Mouse (Mus musculus) G1E (cell line): ENCODE measurements around the gene Ube2h. TPM values are rescaled to one million over a fixed set of nuclear protein-coding genes. Genes with fewer than 3 reads are reported as not detected.

ENCODE experiments used
- ATAC-seq: 2 replicates; pipeline ENCODE4 v1.8.0; 2016; ENCODE audit warnings: mild to moderate bottlenecking; ENCODE audit not compliant: insufficient number of reproducible peaks, poor library complexity, low FRiP score, severe bottlenecking; ENCODE audit errors: extremely low read depth
- DNase-seq: peaks from one replicate; pipeline ENCODE4 v3.0.0; 2012; ENCODE audit warnings: low spot score
- H3K27me3 ChIP-seq: 2 replicates; pipeline ENCODE4 v1.6.1; 2012; ENCODE audit warnings: mild to moderate bottlenecking, low read length, inconsistent platforms; ENCODE audit not compliant: insufficient read depth
- H3K36me3 ChIP-seq: replicated peaks from 2 replicates; pipeline ENCODE3; 2012; ENCODE audit warnings: mild to moderate bottlenecking, inconsistent platforms
- H3K4me1 ChIP-seq: 2 replicates; pipeline ENCODE4 v1.6.1; 2012; ENCODE audit warnings: low read depth, low read length, inconsistent platforms, mixed read lengths; ENCODE audit not compliant: insufficient read depth
- H3K4me3 ChIP-seq: 2 replicates; pipeline ENCODE4 v1.5.1; 2012; ENCODE audit warnings: low read depth, mild to moderate bottlenecking, inconsistent platforms, low read length, moderate library complexity, mixed read lengths
- H3K9me3 ChIP-seq: replicated peaks from 2 replicates; pipeline ENCODE4 v1.6.1; 2012; ENCODE audit warnings: inconsistent platforms
- CTCF ChIP-seq: IDR thresholded peaks from 2 replicates; pipeline ENCODE4 v1.5.1; 2012; ENCODE audit warnings: low read depth, low read length, inconsistent platforms, mixed read lengths
- GATA1 ChIP-seq: IDR thresholded peaks from 2 replicates; pipeline ENCODE4 v1.6.1; 2012; ENCODE audit warnings: borderline replicate concordance, low read length, inconsistent platforms, mixed read lengths
- GATA2 ChIP-seq: IDR thresholded peaks from 2 replicates; pipeline ENCODE4 v1.6.1; 2012; ENCODE audit warnings: low read depth, low read length, inconsistent platforms, borderline replicate concordance
- POLR2AphosphoS5 ChIP-seq: IDR thresholded peaks from 2 replicates; pipeline ENCODE4 v1.6.1; 2012; ENCODE audit warnings: low read depth, low read length, inconsistent platforms; ENCODE audit not compliant: insufficient replicate concordance
- TAL1 ChIP-seq: conservative IDR thresholded peaks from 2 replicates; pipeline ENCODE4 v1.6.1; 2012; ENCODE audit warnings: low read depth, low read length, inconsistent platforms, mixed read lengths
- polyA plus RNA-seq: library from polyadenylated mRNA; stranded (reverse); fragments of >175 nt; gene quantifications from 2 replicates; pipeline ENCODE4 v1.2.3, GENCODE M21; 2012
- total RNA-seq, 2 experiments: library from RNA; stranded (forward) in 1 of 2; stranded (reverse) in 1 of 2; fragments of 200-1000 nt in 1 of 2; fragments of >200 nt in 1 of 2; fragmentation: Nextera tagmentation in 1 of 2; gene quantifications; 2 replicates each; pipeline ENCODE4 v1.2.3; 2014 to 2017

Ube2h gene
- total RNA-seq (2014; fragmentation: Nextera tagmentation), result 32.0 and 48.0 TPM in 2 replicates
- total RNA-seq (2017), result 17.0 and 23.0 TPM in 2 replicates
- 38.7 and 56.7 TPM in 2 replicates for polyA plus RNA-seq

GRCm38 (mm10) chr6:30304399-30304917 lies at the start of gene Ube2h:
Gene Ube2h (minus strand): TSS chr6:30304539.
- no peaks in the 10 kb centered on the region for H3K27me3 ChIP-seq
- H3K4me1 ChIP-seq, result peaks cover 71% of the 10 kb centered on the region
- no peaks in the 10 kb centered on the region for H3K9me3 ChIP-seq
- DNase-seq, result peak; percentile 87
- peak; percentile 77 for ATAC-seq
- TF ChIP-seq TAL1, result no peak
- TF ChIP-seq GATA1, result no peak
- peak within 1 kb of the TSS; percentile 79 for H3K4me3 ChIP-seq
- H3K36me3 ChIP-seq, result peaks cover 8% of the 10 kb centered on the region

- ATAC-seq (no peak), DNase-seq (no peak)
- Histone ChIP-seq H3K9me3 (no peaks in the 10 kb centered on the region), H3K27me3 (peaks cover 7% of the 10 kb centered on the region), H3K4me1 (peaks cover 42% of the 10 kb centered on the region), H3K36me3 (no peaks in the 10 kb centered on the region), H3K4me3 (no peak overlapping the region)
- TF ChIP-seq POLR2AphosphoS5 (no peak), GATA2 (no peak), TAL1 (no peak), GATA1 (no peak), CTCF (no peak)
Observed at GRCm38 (mm10) chr6:30353661-30354060, 49.3 kb upstream of the Ube2h start.

GRCm38 (mm10) chr6:30352762-30353161 lies 48.4 kb upstream of the Ube2h start:
- Histone ChIP-seq H3K4me1 (peaks cover 42% of the 10 kb centered on the region), H3K9me3 (no peaks in the 10 kb centered on the region), H3K4me3 (no peak overlapping the region), H3K27me3 (peaks cover 7% of the 10 kb centered on the region), H3K36me3 (no peaks in the 10 kb centered on the region)
- TF ChIP-seq GATA1 (no peak), CTCF (no peak), POLR2AphosphoS5 (no peak), GATA2 (no peak), TAL1 (no peak)
- DNase-seq (peak; percentile 12), ATAC-seq (no peak)

GRCm38 (mm10) chr6:30351290-30351689 lies 47.0 kb upstream of the Ube2h start:
- H3K9me3 ChIP-seq, result no peaks in the 10 kb centered on the region
- peaks cover 7% of the 10 kb centered on the region for H3K27me3 ChIP-seq
- no peak for ATAC-seq
- DNase-seq, result no peak
- H3K4me1 ChIP-seq, result peaks cover 38% of the 10 kb centered on the region
- H3K36me3 ChIP-seq, result no peaks in the 10 kb centered on the region
- no peak overlapping the region for H3K4me3 ChIP-seq
- TF ChIP-seq GATA2 (no peak), GATA1 (no peak), TAL1 (no peak), CTCF (no peak), POLR2AphosphoS5 (no peak)

GRCm38 (mm10) chr6:30347288-30347801 lies 43.0 kb upstream of the Ube2h start:
- Histone ChIP-seq H3K4me1 (peaks cover 12% of the 10 kb centered on the region), H3K4me3 (no peak overlapping the region), H3K36me3 (no peaks in the 10 kb centered on the region), H3K9me3 (no peaks in the 10 kb centered on the region), H3K27me3 (peaks cover 7% of the 10 kb centered on the region)
- DNase-seq (no peak), ATAC-seq (no peak)
- TF ChIP-seq POLR2AphosphoS5, result no peak
- no peak for TF ChIP-seq GATA1
- no peak for TF ChIP-seq TAL1
- no peak for TF ChIP-seq CTCF
- TF ChIP-seq GATA2, result no peak

- Histone ChIP-seq H3K4me3 (no peak overlapping the region), H3K36me3 (no peaks in the 10 kb centered on the region), H3K9me3 (no peaks in the 10 kb centered on the region), H3K4me1 (peaks cover 8% of the 10 kb centered on the region), H3K27me3 (peaks cover 3% of the 10 kb centered on the region; the same call in 1 of the 2 replicates)
- TF ChIP-seq GATA2 (no peak), CTCF (no peak), TAL1 (no peak), POLR2AphosphoS5 (no peak), GATA1 (no peak)
- DNase-seq (no peak), ATAC-seq (no peak)
Observed at GRCm38 (mm10) chr6:30346737-30347136, 42.4 kb upstream of the Ube2h start.

- Histone ChIP-seq H3K9me3 (no peaks in the 10 kb centered on the region), H3K27me3 (peaks cover 12% of the 10 kb centered on the region), H3K4me1 (no peaks in the 10 kb centered on the region), H3K4me3 (no peak overlapping the region), H3K36me3 (no peaks in the 10 kb centered on the region)
- TF ChIP-seq TAL1, result no peak
- no peak for TF ChIP-seq POLR2AphosphoS5
- no peak for TF ChIP-seq GATA2
- TF ChIP-seq GATA1, result no peak
- no peak for TF ChIP-seq CTCF
- ATAC-seq (no peak), DNase-seq (no peak)
Observed at GRCm38 (mm10) chr6:30344032-30344431, 39.7 kb upstream of the Ube2h start.
